Mouse (Mus musculus) urinary bladder, postnatal 14 days (tissue): Measurements from ENCODE around the gene Olfr1156.

Experiments
- DNase-seq: peaks from one replicate; pipeline ENCODE4 v3.0.0; 2021; ENCODE audit warnings: low spot score

Gene Olfr1156

DNA sequence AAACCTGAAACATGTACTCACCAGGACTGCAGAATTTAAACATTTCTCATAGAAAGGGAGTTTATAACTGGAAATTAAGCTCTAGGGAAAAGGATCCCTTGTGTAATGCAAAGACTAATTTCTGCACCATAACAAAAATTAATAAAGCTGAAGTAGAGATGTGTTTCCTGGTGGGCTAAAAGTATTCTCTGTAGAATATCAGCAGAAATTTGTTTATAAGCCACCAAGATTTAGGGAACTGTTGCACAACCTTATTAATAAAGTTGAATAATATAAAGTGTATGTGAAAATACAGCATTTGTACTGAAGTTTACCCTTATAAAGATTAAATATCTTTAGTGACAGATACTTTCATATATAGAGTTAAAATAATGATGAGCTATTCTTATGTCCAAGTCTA is at the start of gene Olfr1156:
Gene Olfr1156 (minus strand): TSS at position 101 of the 400 bp plus-strand sequence.
- DNase-seq, result no peak

DNA sequence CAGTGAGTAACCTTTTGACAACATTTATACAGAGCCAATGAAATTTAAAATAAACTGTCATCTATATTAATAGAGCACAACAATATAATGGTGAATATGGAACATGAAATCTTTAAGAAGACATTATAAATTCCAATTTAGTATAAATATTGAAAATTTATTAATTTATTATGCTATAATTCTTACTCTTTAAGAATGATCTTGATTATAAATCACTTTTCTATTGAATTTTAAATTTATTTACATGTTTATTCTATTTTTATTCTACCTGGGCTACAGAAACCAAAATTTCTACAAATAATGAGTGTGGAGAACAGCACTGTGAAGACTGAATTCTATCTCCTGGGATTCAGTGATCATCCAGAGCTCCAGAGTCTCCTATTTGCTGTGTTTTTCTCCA is 36.9 kb upstream of the Olfr1156 start, which contains the start of gene Olfr1158:
Gene Olfr1158 (plus strand): TSS at position 301 of the 400 bp plus-strand sequence.
- DNase-seq, result no peak

DNA sequence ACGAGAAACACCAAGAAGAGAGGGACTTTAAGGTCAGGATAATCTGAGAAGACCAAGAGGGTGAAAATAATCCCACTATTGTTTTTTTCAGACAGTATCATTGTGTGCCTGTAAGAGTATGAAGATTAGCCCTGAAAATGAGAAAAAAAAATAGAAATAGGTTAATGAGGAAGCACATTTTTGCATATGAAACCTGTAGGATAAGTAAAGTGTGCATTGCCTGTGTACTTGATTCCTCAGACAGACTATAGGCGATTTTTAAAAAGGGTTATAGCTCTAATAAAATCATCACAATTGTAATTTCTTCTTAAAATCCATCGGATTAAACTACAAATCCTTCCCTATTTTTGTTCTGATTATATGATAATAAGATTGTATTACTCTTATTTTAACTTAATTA is 21.7 kb upstream of the Olfr1156 start, which contains the start of gene Olfr74:
Gene Olfr74 (minus strand): TSS at position 101 of the 400 bp plus-strand sequence.
- no peak for DNase-seq

DNA sequence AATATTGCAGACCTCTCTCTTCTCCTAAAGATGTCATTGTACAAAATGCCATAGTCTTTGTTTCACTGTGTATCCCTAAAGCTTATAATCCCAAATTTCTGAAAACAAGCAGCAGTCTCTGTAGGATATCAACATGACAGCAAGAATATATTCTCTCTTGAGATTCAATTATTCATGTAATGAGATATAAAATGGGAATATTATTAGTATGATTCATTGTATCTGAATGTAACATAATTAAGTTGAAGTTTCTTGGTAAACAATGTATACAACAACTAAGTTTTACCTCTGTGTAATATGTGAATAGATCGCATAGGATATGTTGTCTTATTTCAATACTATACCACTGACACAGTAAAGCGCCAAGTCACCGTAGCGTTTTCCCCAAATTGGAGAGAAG is 15.3 kb upstream of the Olfr1156 start, which contains the start of gene Olfr1157:
Gene Olfr1157 (minus strand): TSS at position 101 of the 400 bp plus-strand sequence.
- DNase-seq, result no peak

DNA sequence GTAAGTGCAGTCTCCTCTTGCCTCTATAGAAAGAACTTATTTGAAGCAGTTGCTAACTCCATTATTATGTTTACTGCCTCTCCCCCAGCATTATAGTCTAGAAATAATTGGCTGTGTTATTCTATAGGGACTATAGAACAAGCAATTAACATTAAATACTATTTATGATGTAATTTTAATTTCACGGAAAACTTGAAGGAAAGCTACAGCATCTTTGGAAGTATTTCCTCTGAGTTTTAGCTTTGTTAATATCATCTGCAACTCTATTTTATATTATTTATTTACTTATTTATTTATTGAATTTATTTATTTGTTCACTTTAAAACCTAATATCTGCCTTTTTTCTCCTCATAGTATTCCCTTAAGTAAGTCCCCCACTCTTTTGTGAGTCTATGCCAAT is 7.9 kb downstream of the Olfr1156 start, which contains the start of gene Olfr1155:
Gene Olfr1155 (minus strand): TSS at position 101 of the 400 bp plus-strand sequence.
- no peak for DNase-seq

DNA sequence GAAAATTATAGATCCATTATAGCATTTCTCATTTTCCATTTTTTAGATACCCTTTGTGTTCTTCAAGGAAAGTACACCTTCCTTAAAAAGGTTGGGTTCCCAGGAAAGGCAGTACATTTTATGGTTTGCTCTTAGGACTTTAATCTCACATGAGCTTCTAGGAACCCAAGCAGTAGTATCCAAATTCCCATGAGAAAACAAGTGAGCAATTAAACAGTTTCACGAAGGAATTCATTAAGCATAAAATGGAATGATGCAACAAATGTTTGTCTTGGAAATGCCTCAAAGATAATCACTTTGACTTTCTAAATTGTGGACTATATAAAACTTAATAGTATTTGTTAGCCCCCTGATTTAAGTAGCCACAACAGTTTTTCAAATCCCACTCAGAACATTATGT is 47.8 kb downstream of the Olfr1156 start, which contains the start of gene Olfr1154:
Gene Olfr1154 (minus strand): TSS at position 101 of the 400 bp plus-strand sequence.
- DNase-seq, result no peak
